In genomic region chr4:133212562-133213267, GRCm38 (mm10) we compare ENCODE assay signal across 8 mouse cellular contexts. TPM values are rescaled to one million over a fixed set of nuclear protein-coding genes. Genes with fewer than 3 reads are reported as not detected.
DNase-seq lines count a peak whose midpoint lies in the region; ATAC-seq and TF ChIP-seq lines count a peak whose summit lies in the region.

No protein-coding gene starts in this region.

- no peaks in the 10 kb centered on the region for H3K36me3 ChIP-seq in forebrain, embryonic 12.5 days (replicated peaks)
- no peaks in the 10 kb centered on the region for H3K36me3 ChIP-seq in heart, postnatal 0 days (replicated peaks; ENCODE audit: control insufficient read depth, insufficient read depth, low read length)
- no peaks in the 10 kb centered on the region for H3K36me3 ChIP-seq in liver, embryonic 15.5 days (replicated peaks)
- H3K36me3 ChIP-seq in neural tube, embryonic 12.5 days = no peaks in the 10 kb centered on the region

- peak; percentile 87 for ATAC-seq in forebrain, embryonic 12.5 days (ENCODE audit: low FRiP score)
- peak; percentile 83 for ATAC-seq in heart, postnatal 0 days (ENCODE audit: insufficient read depth, low read depth)
- ATAC-seq in liver, embryonic 15.5 days (ENCODE audit: insufficient read depth) = peak; percentile 75
- peak; percentile 78 for ATAC-seq in neural tube, embryonic 12.5 days (ENCODE audit: low FRiP score, low read depth)

- peak overlapping the region; percentile 98 for H3K4me2 ChIP-seq in forebrain, embryonic 12.5 days
- H3K4me2 ChIP-seq in heart, postnatal 0 days (ENCODE audit: low read depth, low read length) = peak overlapping the region; percentile 97
- H3K4me2 ChIP-seq in liver, embryonic 15.5 days = peak overlapping the region; percentile 88
- peak overlapping the region; percentile 94 for H3K4me2 ChIP-seq in neural tube, embryonic 12.5 days (replicated peaks)

- H3K4me1 ChIP-seq in forebrain, embryonic 12.5 days = peaks cover 21% of the 10 kb centered on the region
- H3K4me1 ChIP-seq in heart, postnatal 0 days (ENCODE audit: control insufficient read depth, insufficient read depth) = peaks cover 8% of the 10 kb centered on the region; the same call in 1 of the 2 replicates
- peaks cover 19% of the 10 kb centered on the region for H3K4me1 ChIP-seq in liver, embryonic 15.5 days (replicated peaks)
- H3K4me1 ChIP-seq in neural tube, embryonic 12.5 days = peaks cover 21% of the 10 kb centered on the region

- peaks cover 68% of the 10 kb centered on the region for H3K27me3 ChIP-seq in forebrain, embryonic 12.5 days
- peaks cover 27% of the 10 kb centered on the region for H3K27me3 ChIP-seq in heart, postnatal 0 days (ENCODE audit: control insufficient read depth, insufficient read depth, low read length)
- peaks cover 87% of the 10 kb centered on the region for H3K27me3 ChIP-seq in liver, embryonic 15.5 days
- H3K27me3 ChIP-seq in neural tube, embryonic 12.5 days (replicated peaks) = peaks cover 38% of the 10 kb centered on the region

- no peak for TF ChIP-seq EP300 in heart, postnatal 0 days (IDR thresholded peaks at IDR 0.05; ENCODE audit: low read depth)

- no peak overlapping the region for H3K27ac ChIP-seq in forebrain, embryonic 12.5 days
- H3K27ac ChIP-seq in heart, postnatal 0 days (ENCODE audit: low read depth) = no peak overlapping the region
- H3K27ac ChIP-seq in liver, embryonic 15.5 days (replicated peaks) = no peak overlapping the region
- no peak overlapping the region for H3K27ac ChIP-seq in neural tube, embryonic 12.5 days

- 1% methylated on average over 44 of the region's 44 CpGs for WGBS in forebrain, embryonic 12.5 days
- 3% methylated on average over 40 of the region's 44 CpGs for WGBS in heart, postnatal 0 days
- WGBS in liver, embryonic 15.5 days (ENCODE audit: insufficient replicate concordance) = 2% methylated on average over 44 of the region's 44 CpGs
- WGBS in neural tube, embryonic 12.5 days = 2% methylated on average over 44 of the region's 44 CpGs

- no peaks in the 10 kb centered on the region for H3K9me3 ChIP-seq in forebrain, embryonic 12.5 days
- no peaks in the 10 kb centered on the region for H3K9me3 ChIP-seq in heart, postnatal 0 days (replicated peaks; ENCODE audit: control insufficient read depth, low read length)
- no peaks in the 10 kb centered on the region for H3K9me3 ChIP-seq in liver, embryonic 15.5 days (replicated peaks)
- H3K9me3 ChIP-seq in neural tube, embryonic 12.5 days = no peaks in the 10 kb centered on the region

- peak; percentile 45 to 52 for DNase-seq in CD8-positive naive resting alpha-beta T cell, adult 2 months (ENCODE audit: low read depth in 2 of 2, low spot score in 2 of 2)
- DNase-seq in c-Kit-positive CD71-positive TER-119-positive erythroid progenitor cells, embryonic 14.5 days (ENCODE audit: low spot score) = peak; percentile 56
- DNase-seq in heart, postnatal 0 days (ENCODE audit: low spot score) = peak; percentile 78
- DNase-seq in kidney, postnatal 36 days = peak; percentile 81 to 91
- peak; percentile 52 for DNase-seq in telencephalon, adult 2 months (ENCODE audit: low read depth, low spot score)

- H3K9ac ChIP-seq in forebrain, embryonic 12.5 days = peak overlapping the region; percentile 58
- H3K9ac ChIP-seq in heart, postnatal 0 days (replicated peaks; ENCODE audit: low read depth, low read length) = peak overlapping the region; percentile 18; the same call in 1 of the 2 replicates
- H3K9ac ChIP-seq in liver, embryonic 15.5 days = no peak overlapping the region
- peak overlapping the region; percentile 66 for H3K9ac ChIP-seq in neural tube, embryonic 12.5 days

- peak overlapping the region; percentile 61 for H3K4me3 ChIP-seq in forebrain, embryonic 12.5 days (replicated peaks)
- H3K4me3 ChIP-seq in heart, postnatal 0 days (ENCODE audit: low read depth, low read length) = peak overlapping the region; percentile 61
- peak overlapping the region; percentile 62 for H3K4me3 ChIP-seq in liver, embryonic 15.5 days (replicated peaks)
- H3K4me3 ChIP-seq in neural tube, embryonic 12.5 days = peak overlapping the region; percentile 71

- TF ChIP-seq CTCF in heart, postnatal 0 days (IDR thresholded peaks at IDR 0.05; ENCODE audit: low read depth) = peak; percentile 3; the same call in 1 of the 2 replicates

RNA-seq across cellular contexts. Expression of gene Gpr3, which starts 0.4 kb away (rescaled TPM):
- 0.14 and 0.29 TPM in 2 replicates for polyA plus RNA-seq in forebrain, embryonic 12.5 days (2016; fragmentation: Nextera tagmentation; extraction: Ambion mirVana)
- not detected in 2 replicates for total RNA-seq in heart, postnatal 0 days (2014; rRNA removed; ENCODE audit: low replicate concordance)
- 0.15 and 0.21 TPM in 2 replicates for polyA plus RNA-seq in heart, postnatal 0 days (2015; fragmentation: Nextera tagmentation; extraction: Ambion mirVana)
- polyA plus RNA-seq in liver, embryonic 15.5 days (2015; fragmentation: Nextera tagmentation; extraction: Ambion mirVana) = not detected in 2 replicates
- 0.38 and 0.74 TPM in 2 replicates for polyA plus RNA-seq in neural tube, embryonic 12.5 days (2016; fragmentation: Nextera tagmentation; extraction: Ambion mirVana)

RNA-seq across cellular contexts. Expression of gene Cd164l2, which starts 0.8 kb away (rescaled TPM):
- polyA plus RNA-seq in forebrain, embryonic 12.5 days (2016; fragmentation: Nextera tagmentation; extraction: Ambion mirVana) = 0.47 and 0.50 TPM in 2 replicates
- total RNA-seq in heart, postnatal 0 days (2014; rRNA removed; ENCODE audit: low replicate concordance) = not detected in 2 replicates
- 0.23 and 0.33 TPM in 2 replicates for polyA plus RNA-seq in heart, postnatal 0 days (2015; fragmentation: Nextera tagmentation; extraction: Ambion mirVana)
- polyA plus RNA-seq in liver, embryonic 15.5 days (2015; fragmentation: Nextera tagmentation; extraction: Ambion mirVana) = not detected in 2 replicates
- polyA plus RNA-seq in neural tube, embryonic 12.5 days (2016; fragmentation: Nextera tagmentation; extraction: Ambion mirVana) = 0.42 and 0.79 TPM in 2 replicates

RNA-seq across cellular contexts. Expression of gene Map3k6, which starts 27.9 kb away (rescaled TPM):
- 1.3 TPM in 2 replicates for polyA plus RNA-seq in forebrain, embryonic 12.5 days (2016; fragmentation: Nextera tagmentation; extraction: Ambion mirVana)
- 13.8 and 14.8 TPM in 2 replicates for total RNA-seq in heart, postnatal 0 days (2014; rRNA removed; ENCODE audit: low replicate concordance)
- 2.7 and 2.8 TPM in 2 replicates for polyA plus RNA-seq in heart, postnatal 0 days (2015; fragmentation: Nextera tagmentation; extraction: Ambion mirVana)
- 2.0 and 2.9 TPM in 2 replicates for polyA plus RNA-seq in liver, embryonic 15.5 days (2015; fragmentation: Nextera tagmentation; extraction: Ambion mirVana)
- 2.1 and 3.2 TPM in 2 replicates for polyA plus RNA-seq in neural tube, embryonic 12.5 days (2016; fragmentation: Nextera tagmentation; extraction: Ambion mirVana)

RNA-seq across cellular contexts. Expression of gene Sytl1, which starts 50.2 kb away (rescaled TPM):
- polyA plus RNA-seq in forebrain, embryonic 12.5 days (2016; fragmentation: Nextera tagmentation; extraction: Ambion mirVana) = 0.74 and 0.80 TPM in 2 replicates
- 3.6 and 3.7 TPM in 2 replicates for total RNA-seq in heart, postnatal 0 days (2014; rRNA removed; ENCODE audit: low replicate concordance)
- 0.79 and 0.84 TPM in 2 replicates for polyA plus RNA-seq in heart, postnatal 0 days (2015; fragmentation: Nextera tagmentation; extraction: Ambion mirVana)
- polyA plus RNA-seq in liver, embryonic 15.5 days (2015; fragmentation: Nextera tagmentation; extraction: Ambion mirVana) = 0.92 and 1.0 TPM in 2 replicates
- polyA plus RNA-seq in neural tube, embryonic 12.5 days (2016; fragmentation: Nextera tagmentation; extraction: Ambion mirVana) = 0.66 and 0.73 TPM in 2 replicates
